ENCODE assay signal across 15 mouse cellular contexts in the genomic region with DNA sequence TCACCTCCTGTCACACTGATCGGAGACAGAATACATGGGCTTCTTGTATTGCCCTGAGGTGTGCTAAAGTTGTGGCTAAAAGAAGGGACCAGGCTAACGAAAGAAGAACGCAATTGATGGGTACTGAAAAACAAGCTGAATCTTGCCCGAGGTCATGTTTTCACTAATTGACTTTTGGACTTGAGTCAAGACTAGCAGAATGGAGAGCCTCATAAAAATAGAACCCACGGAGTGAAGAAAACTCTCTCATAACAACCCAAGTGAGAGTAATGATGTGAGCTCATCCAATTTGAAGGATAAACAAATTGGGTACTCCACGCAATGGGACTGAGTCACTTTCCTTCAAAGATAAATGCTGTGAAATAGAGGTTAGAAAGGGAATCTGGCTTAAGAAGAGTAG. TPM values are rescaled to one million over a fixed set of nuclear protein-coding genes. Genes with fewer than 3 reads are reported as not detected.
"Had no signal": no experiment of that assay in that cellular context is flagged by ENCODE, and none has a peak within 500 bp of the region (broad histone marks: within the 10 kb centered on the region; RNA-seq: fewer than 3 reads in every experiment).

No protein-coding gene starts in this region.

- H3K9ac ChIP-seq: limb, embryonic 13.5 days; lung, embryonic 15.5 days; midbrain, embryonic 12.5 days; neural tube, embryonic 13.5 days had no signal

- H3K4me2 ChIP-seq: limb, embryonic 13.5 days; liver, embryonic 11.5 days; lung, embryonic 15.5 days; midbrain, embryonic 12.5 days; neural tube, embryonic 13.5 days had no signal

- H3K36me3 ChIP-seq: limb, embryonic 13.5 days; lung, embryonic 15.5 days; midbrain, embryonic 12.5 days; neural tube, embryonic 13.5 days had no signal

- H3K4me3 ChIP-seq: layer of hippocampus, adult 2 months; limb, embryonic 13.5 days; lung, embryonic 15.5 days; midbrain, embryonic 12.5 days; neural tube, embryonic 13.5 days had no signal

- ATAC-seq: midbrain, embryonic 16.5 days had no signal

- H3K9me3 ChIP-seq: limb, embryonic 13.5 days; lung, embryonic 15.5 days; midbrain, embryonic 12.5 days; neural tube, embryonic 13.5 days had no signal

- H3K27me3 ChIP-seq: limb, embryonic 13.5 days; lung, embryonic 15.5 days; midbrain, embryonic 12.5 days; neural tube, embryonic 13.5 days had no signal

- H3K27ac ChIP-seq: kidney, postnatal 0 days; layer of hippocampus, adult 2 months; limb, embryonic 13.5 days; lung, embryonic 15.5 days; midbrain, embryonic 12.5 days; neural tube, embryonic 13.5 days had no signal

- DNase-seq: left cerebral cortex, postnatal 4 days; retina, postnatal 1 day; right cerebral cortex, postnatal 4 days; spleen, adult 18-20 months; thymus, adult 18-20 months; thymus, postnatal 14 days had no signal

RNA-seq across cellular contexts. Expression of a gene that starts 55.0 kb away (rescaled TPM):
- total RNA-seq: megakaryocyte-erythroid progenitor cell, adult 5-6 weeks had no signal
